Mouse (Mus musculus): Measurements from ENCODE around the gene Arhgap31. TPM values are rescaled to one million over a fixed set of nuclear protein-coding genes. Genes with fewer than 3 reads are reported as not detected.
"Not testable (repeated sequence)": the region's sequence is repeated elsewhere in the genome, so short reads cannot be mapped to it uniquely, and the experiment has no call there.

Arhgap31 gene
- total RNA-seq, 2 experiments from 2014 or later, result 19.9 to 20.6 TPM

GRCm38 (mm10) chr16:38695557-38695956, 17.5 kb downstream of the Arhgap31 start:
- intact Hi-C loops (cut with DNase I), result no loop called here

DNA sequence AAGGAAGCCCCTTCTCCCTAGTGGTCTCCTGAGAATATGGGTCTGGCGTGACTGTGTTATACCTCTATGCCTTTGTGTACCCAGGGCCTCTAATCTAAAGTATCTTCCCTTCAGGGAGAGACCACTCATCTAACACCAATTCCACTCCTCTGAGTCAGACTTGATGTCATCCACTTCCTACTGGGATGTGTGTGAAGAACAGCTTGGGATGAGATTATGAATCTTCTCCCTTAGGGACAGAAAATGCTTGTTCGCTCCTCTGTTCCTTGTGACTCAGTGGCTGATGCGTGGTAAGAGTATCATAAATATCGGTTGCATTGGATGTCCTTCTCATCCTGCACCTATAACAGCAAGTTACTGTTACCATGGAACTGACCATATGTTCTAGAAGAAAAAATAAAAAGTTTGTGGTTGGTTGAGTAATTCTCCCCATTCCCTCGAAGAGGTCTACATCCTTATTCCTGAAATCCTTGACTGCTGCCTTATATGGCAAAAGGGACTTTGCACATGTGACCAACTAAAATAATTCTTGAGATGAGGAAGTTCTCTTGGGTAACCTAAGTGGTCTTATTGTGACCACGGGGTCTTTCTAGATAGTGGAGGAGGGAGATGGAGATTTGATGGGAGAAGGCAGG, 18.1 kb downstream of the Arhgap31 start:
- no peak for DNase-seq (ENCODE audit: low spot score in 2 of 2)
- intact Hi-C loops (cut with DNase I), result no loop called here

More at GRCm38 (mm10) chr16:38695557-38695956, 17.5 kb downstream of the Arhgap31 start:
- no peak for DNase-seq (ENCODE audit: low spot score in 2 of 2)

- intact Hi-C loops (cut with DNase I), result no loop called here
- DNase-seq (ENCODE audit: low spot score in 2 of 2), result no peak
These were observed 22.6 kb downstream of the Arhgap31 start for GRCm38 (mm10) chr16:38690501-38690900.

GRCm38 (mm10) chr16:38689786-38690185, 23.3 kb downstream of the Arhgap31 start:
- no peak for DNase-seq (ENCODE audit: low spot score in 2 of 2)
- intact Hi-C loops (cut with DNase I), result no loop called here

GRCm38 (mm10) chr16:38688531-38689264, 24.4 kb downstream of the Arhgap31 start:
- no peak for DNase-seq (ENCODE audit: low spot score in 2 of 2)
- intact Hi-C loops (cut with DNase I), result no loop called here

GRCm38 (mm10) chr16:38687673-38688072, 25.4 kb downstream of the Arhgap31 start:
- no peak for DNase-seq (ENCODE audit: low spot score in 2 of 2)
- intact Hi-C loops (cut with DNase I), result no loop called here

- intact Hi-C loops (cut with DNase I), result no loop called here
- DNase-seq (ENCODE audit: low spot score in 2 of 2), result no peak
These were observed 30.0 kb downstream of the Arhgap31 start for GRCm38 (mm10) chr16:38683094-38683493.

- intact Hi-C loops (cut with DNase I), result no loop called here
- DNase-seq (ENCODE audit: low spot score in 2 of 2), result no peak
These were observed 31.8 kb downstream of the Arhgap31 start for GRCm38 (mm10) chr16:38681313-38681712.

GRCm38 (mm10) chr16:38679431-38680021, 33.5 kb downstream of the Arhgap31 start:
- intact Hi-C loops (cut with DNase I), result no loop called here
- no peak for DNase-seq (ENCODE audit: low spot score in 2 of 2)

DNA sequence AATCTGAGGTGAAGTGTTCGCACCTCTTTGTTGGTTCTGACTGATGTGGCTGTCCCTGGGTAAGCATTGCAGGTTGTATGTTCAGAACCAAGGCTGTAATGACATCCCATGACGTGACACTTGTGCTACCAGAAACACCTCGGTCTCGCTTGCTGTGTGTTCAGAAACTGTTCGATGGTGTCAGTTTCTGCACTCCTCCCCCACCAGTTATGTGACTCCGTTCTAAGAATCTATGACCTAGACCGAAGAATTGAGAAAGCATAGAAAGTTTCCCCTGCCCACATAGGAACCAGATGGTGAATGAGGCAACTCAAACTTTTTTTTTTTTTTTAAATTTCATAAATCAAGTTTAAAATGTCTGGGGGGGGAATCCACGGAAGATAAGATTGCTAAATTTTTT, 34.2 kb downstream of the Arhgap31 start:
- DNase-seq (ENCODE audit: low spot score in 2 of 2), result no peak
- intact Hi-C loops (cut with DNase I), result no loop called here

- DNase-seq (ENCODE audit: low spot score in 2 of 2); intact Hi-C loops (cut with DNase I): not testable (repeated sequence)
These were observed 35.1 kb downstream of the Arhgap31 start for GRCm38 (mm10) chr16:38677941-38678340.

- intact Hi-C loops (cut with DNase I), result no loop called here
- no peak for DNase-seq (ENCODE audit: low spot score in 2 of 2)
These were observed 35.9 kb downstream of the Arhgap31 start for GRCm38 (mm10) chr16:38677171-38677570.

DNA sequence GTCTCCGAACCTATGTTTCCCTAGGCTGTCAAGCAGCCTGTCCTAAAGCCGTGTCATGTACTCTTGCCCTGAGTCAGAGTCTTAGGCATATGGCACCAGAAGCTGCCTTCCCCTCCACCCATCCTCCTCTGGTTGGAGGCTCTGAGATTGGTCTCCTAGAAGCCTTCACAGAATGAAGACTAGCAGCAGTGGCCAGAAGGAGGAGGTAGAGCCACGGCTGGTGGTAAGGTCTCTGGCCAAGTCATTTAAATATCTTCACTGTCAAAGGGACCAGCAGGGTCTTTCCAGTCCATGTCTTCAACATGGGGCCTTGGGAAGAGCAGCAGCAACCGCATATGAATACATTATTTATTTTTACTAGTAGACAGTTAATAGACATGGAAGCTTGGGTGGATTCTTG, 36.4 kb downstream of the Arhgap31 start:
- no peak for DNase-seq (ENCODE audit: low spot score in 2 of 2)
- intact Hi-C loops (cut with DNase I), result no loop called here

- no peak for DNase-seq (ENCODE audit: low spot score in 2 of 2)
- intact Hi-C loops (cut with DNase I), result no loop called here
These were observed 37.3 kb downstream of the Arhgap31 start for GRCm38 (mm10) chr16:38675600-38676335.

DNA sequence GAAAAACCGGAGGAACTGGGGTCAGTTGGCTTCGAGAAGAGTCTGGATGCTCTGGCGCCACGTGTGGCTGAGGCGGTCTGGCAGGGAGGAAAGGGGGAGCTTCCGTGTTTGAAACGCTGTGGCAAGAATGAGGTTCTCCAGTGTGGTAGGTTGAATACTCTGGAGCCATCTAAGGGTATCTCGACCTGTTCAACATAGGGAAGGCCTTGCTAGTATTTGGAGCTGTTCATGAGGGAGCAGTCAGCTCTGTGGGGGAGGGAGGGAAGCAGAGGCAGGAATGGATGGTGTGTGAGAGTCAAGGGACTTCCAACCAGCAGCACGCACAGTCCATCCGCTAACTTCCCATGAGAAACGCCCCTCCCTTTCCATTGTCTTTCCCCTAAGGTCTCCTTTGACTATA, 38.2 kb downstream of the Arhgap31 start:
- DNase-seq (ENCODE audit: low spot score in 2 of 2), result no peak
- intact Hi-C loops (cut with DNase I), result no loop called here

DNA sequence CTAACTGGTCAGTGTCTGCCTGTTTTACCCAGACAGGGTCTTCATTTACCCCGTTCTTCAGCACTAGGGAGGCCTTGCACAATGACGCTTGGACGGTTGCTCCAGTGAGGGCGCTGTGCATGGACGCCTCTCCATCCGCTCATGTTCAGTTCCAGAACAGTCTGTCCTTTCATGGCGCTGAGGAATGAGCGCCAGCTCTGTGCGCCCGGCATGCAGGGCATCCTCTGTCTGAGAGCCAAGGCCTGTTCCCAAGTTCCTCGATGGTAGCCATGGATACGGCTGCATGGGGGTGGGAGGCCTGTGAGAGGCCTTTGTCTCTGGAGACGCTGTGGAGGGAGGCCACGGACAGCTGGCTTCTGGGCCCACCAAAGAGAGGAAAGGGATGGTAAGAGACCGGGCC, 39.6 kb downstream of the Arhgap31 start:
- intact Hi-C loops (cut with DNase I), result no loop called here
- DNase-seq (ENCODE audit: low spot score in 2 of 2), result peak; percentile 79 to 91

DNA sequence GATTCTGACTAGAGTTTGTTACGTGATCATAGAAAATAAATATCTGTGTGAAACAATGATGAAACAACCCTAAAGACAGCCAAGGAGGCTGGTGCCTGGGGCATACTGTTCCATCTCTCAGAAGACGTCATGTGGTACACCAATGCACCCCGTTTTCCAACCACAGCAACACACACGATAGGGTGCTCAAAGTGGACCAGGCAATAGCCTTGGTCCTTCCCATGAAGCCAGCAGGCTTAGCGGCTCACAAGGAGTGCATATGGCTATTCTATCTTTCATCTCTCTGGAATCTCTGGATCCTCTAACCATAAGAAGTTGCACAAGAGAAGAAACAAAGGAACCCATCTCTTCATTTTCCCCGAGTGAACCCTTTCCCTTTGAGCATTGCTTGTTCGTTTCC, 40.1 kb downstream of the Arhgap31 start:
- intact Hi-C loops (cut with DNase I), result no loop called here
- no peak for DNase-seq (ENCODE audit: low spot score in 2 of 2)

DNA sequence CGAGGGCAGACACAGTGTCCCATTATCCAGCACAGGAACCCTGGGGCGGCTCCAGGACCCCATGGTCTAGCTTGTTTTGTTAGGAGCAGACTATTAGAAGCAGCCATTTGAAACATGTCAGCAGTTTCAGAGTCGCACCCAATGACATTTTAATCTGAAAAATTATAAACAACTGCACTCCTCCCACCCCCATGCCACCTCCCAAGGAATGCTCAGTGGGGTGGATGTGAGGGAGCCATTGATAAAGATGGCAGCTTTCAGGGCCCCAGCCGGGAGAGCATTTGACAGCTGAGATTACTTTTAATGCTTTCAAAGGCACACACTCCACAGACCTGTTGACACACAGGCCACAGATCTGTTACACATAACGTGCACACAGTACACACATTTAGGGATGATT, 40.7 kb downstream of the Arhgap31 start:
- intact Hi-C loops (cut with DNase I), result no loop called here
- DNase-seq (ENCODE audit: low spot score in 2 of 2), result no peak

- intact Hi-C loops (cut with DNase I), result no loop called here
- no peak for DNase-seq (ENCODE audit: low spot score in 2 of 2)
These were observed 42.3 kb downstream of the Arhgap31 start for GRCm38 (mm10) chr16:38670621-38671390.
